Comparison of ENCODE assay signal across 28 mouse cellular contexts in the genomic region with DNA sequence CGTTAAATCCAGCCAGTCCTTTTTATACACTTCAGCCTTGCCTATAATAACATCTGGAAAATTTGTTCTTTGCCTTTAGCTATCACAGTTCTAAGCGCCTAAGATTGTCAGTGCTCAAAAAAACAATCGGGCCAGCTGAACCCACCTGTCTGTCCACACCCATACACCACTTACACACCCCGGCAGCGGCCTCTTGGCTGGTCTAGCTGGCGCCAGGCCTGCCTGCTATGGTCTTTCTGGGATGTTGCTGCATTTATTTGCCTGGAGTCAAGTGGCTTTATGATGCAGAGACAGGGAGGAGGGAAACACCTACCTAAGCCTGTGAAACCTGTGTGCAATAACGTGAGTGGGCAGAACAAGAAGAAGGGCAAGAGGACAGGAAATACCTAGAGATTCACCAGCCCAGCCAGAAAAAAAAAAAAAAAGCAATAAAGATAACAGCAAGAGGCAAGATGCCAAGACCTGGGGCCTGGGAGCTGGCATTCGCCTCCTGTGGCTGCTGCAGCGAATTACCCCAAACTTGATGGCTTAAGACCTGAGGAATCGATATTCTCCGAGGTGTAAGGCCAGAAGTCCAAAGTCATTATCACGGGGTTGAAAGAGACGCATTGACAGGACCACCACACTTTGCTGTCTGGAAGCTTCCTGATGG. TPM values are rescaled to one million over a fixed set of nuclear protein-coding genes. Genes with fewer than 3 reads are reported as not detected.
DNase-seq lines count a peak whose midpoint lies in the region; ATAC-seq and TF ChIP-seq lines count a peak whose summit lies in the region.
"Had no signal": no experiment of that assay in that cellular context is flagged by ENCODE, and none has a peak within 500 bp of the region (broad histone marks: within the 10 kb centered on the region; RNA-seq: fewer than 3 reads in every experiment).

No protein-coding gene starts in this region.

- H3K4me3 ChIP-seq in cerebellum, adult 2 months (replicated peaks; ENCODE audit: insufficient read depth, low read depth, low read length) = no peak overlapping the region
- H3K4me3 ChIP-seq in intestine, postnatal 0 days (ENCODE audit: low read depth, low read length) = no peak overlapping the region
- H3K4me3 ChIP-seq in hindbrain, embryonic 16.5 days (ENCODE audit: low read length) = no peak overlapping the region
- H3K4me3 ChIP-seq: heart, embryonic 10.5 days; hindbrain, embryonic 12.5 days; layer of hippocampus, adult 2 months; limb, embryonic 13.5 days; lung, embryonic 15.5 days; megakaryocyte, embryonic 14.5 days; midbrain, embryonic 13.5 days; stomach, embryonic 15.5 days had no signal

- ATAC-seq in intestine, postnatal 0 days = peak; percentile 79
- ATAC-seq in hindbrain, embryonic 16.5 days = no peak
- ATAC-seq: CD4-positive, CD25-positive, alpha-beta regulatory T cell, adult 4 months; forebrain, postnatal 0 days; midbrain, embryonic 13.5 days; Patski had no signal

- 50% methylated on average over 13 of the region's 13 CpGs for WGBS in cerebellum, adult 2 months
- 32% methylated on average over 13 of the region's 13 CpGs for WGBS in intestine, postnatal 0 days
- 83% methylated on average over 13 of the region's 13 CpGs for WGBS in hindbrain, embryonic 16.5 days

- no peaks in the 10 kb centered on the region for H3K36me3 ChIP-seq in intestine, postnatal 0 days (ENCODE audit: control insufficient read depth, insufficient read depth)
- no peaks in the 10 kb centered on the region for H3K36me3 ChIP-seq in hindbrain, embryonic 16.5 days (ENCODE audit: control insufficient read depth, insufficient read depth, low read length)
- H3K36me3 ChIP-seq: heart, embryonic 10.5 days; hindbrain, embryonic 12.5 days; limb, embryonic 13.5 days; lung, embryonic 15.5 days; midbrain, embryonic 13.5 days; stomach, embryonic 15.5 days had no signal

- peak; percentile 66 to 72 for DNase-seq in cerebellum, postnatal 10 days
- DNase-seq in cerebellum, adult 2 months = no peak
- DNase-seq in left cerebral cortex, postnatal 4 days = peak; percentile 34
- no peak for DNase-seq in left cerebral cortex, adult 11 months (ENCODE audit: low spot score)
- peak; percentile 41 for DNase-seq in adrenal gland, postnatal 25 days
- no peak for DNase-seq in urinary bladder, postnatal 25 days (ENCODE audit: low spot score)
- DNase-seq: cerebellum, adult 8-10 months; forebrain, postnatal 0 days; gastrocnemius, postnatal 25 days; kidney, adult 9 months; kidney, postnatal 14 days; layer of hippocampus, postnatal 36 days; lung, postnatal 36 days; right cerebral cortex, postnatal 14 days; thymus, postnatal 4 days had no signal

- peak overlapping the region; percentile 33; the same call in 1 of the 2 replicates for H3K4me2 ChIP-seq in intestine, postnatal 0 days (replicated peaks; ENCODE audit: low read depth)
- no peak overlapping the region for H3K4me2 ChIP-seq in hindbrain, embryonic 16.5 days (ENCODE audit: low read length)
- H3K4me2 ChIP-seq: hindbrain, embryonic 12.5 days; limb, embryonic 13.5 days; lung, embryonic 15.5 days; midbrain, embryonic 13.5 days; stomach, embryonic 15.5 days had no signal

- no peak overlapping the region for H3K9ac ChIP-seq in intestine, postnatal 0 days (ENCODE audit: low read depth, low read length)
- H3K9ac ChIP-seq in hindbrain, embryonic 16.5 days (ENCODE audit: low read depth, low read length) = no peak overlapping the region
- H3K9ac ChIP-seq: forebrain, postnatal 0 days; hindbrain, embryonic 12.5 days; limb, embryonic 13.5 days; liver, embryonic 14.5 days; lung, embryonic 15.5 days; midbrain, embryonic 13.5 days; stomach, embryonic 15.5 days had no signal

- intact Hi-C loops in left cerebral cortex, postnatal 4 days (cut with DNase I) = no loop called here

- TF ChIP-seq CTCF in cerebellum, adult 2 months (IDR thresholded peaks at IDR 0.05; ENCODE audit: borderline replicate concordance, insufficient read depth, low read depth, low read length) = no peak
- TF ChIP-seq CTCF in intestine, postnatal 0 days (IDR thresholded peaks at IDR 0.05; ENCODE audit: low read depth) = peak; percentile 50

- no peaks in the 10 kb centered on the region for H3K27me3 ChIP-seq in cerebellum, adult 2 months (ENCODE audit: control insufficient read depth, insufficient read depth, low read length)
- no peaks in the 10 kb centered on the region for H3K27me3 ChIP-seq in intestine, postnatal 0 days (replicated peaks; ENCODE audit: control insufficient read depth, insufficient read depth, low read length)
- H3K27me3 ChIP-seq in hindbrain, embryonic 16.5 days (replicated peaks; ENCODE audit: control insufficient read depth, insufficient read depth, low read length) = no peaks in the 10 kb centered on the region
- H3K27me3 ChIP-seq: hindbrain, embryonic 12.5 days; limb, embryonic 13.5 days; lung, embryonic 15.5 days; midbrain, embryonic 13.5 days; stomach, embryonic 15.5 days had no signal

- H3K27ac ChIP-seq in cerebellum, adult 2 months (ENCODE audit: insufficient read depth, low read length) = no peak overlapping the region
- H3K27ac ChIP-seq in intestine, postnatal 0 days (ENCODE audit: low read depth, low read length) = peak overlapping the region; percentile 69
- H3K27ac ChIP-seq in hindbrain, embryonic 16.5 days (ENCODE audit: low read depth, low read length) = no peak overlapping the region
- H3K27ac ChIP-seq: heart, embryonic 10.5 days; hindbrain, embryonic 12.5 days; layer of hippocampus, adult 2 months; limb, embryonic 13.5 days; liver, embryonic 14.5 days; lung, embryonic 15.5 days; midbrain, embryonic 13.5 days; stomach, embryonic 15.5 days had no signal

- no peak for TF ChIP-seq POLR2A in cerebellum, adult 2 months (IDR thresholded peaks at IDR 0.05; ENCODE audit: borderline replicate concordance, insufficient read depth, low read length)

- no peaks in the 10 kb centered on the region; the same call in 1 of the 2 replicates for H3K4me1 ChIP-seq in cerebellum, adult 2 months (ENCODE audit: control insufficient read depth, insufficient read depth, low read length)
- H3K4me1 ChIP-seq in intestine, postnatal 0 days (replicated peaks; ENCODE audit: control insufficient read depth, insufficient read depth, low read length) = peaks cover 5% of the 10 kb centered on the region; the same call in 1 of the 2 replicates
- no peaks in the 10 kb centered on the region for H3K4me1 ChIP-seq in hindbrain, embryonic 16.5 days (ENCODE audit: control insufficient read depth, insufficient read depth, low read depth, low read length)
- H3K4me1 ChIP-seq: heart, embryonic 10.5 days; hindbrain, embryonic 12.5 days; megakaryocyte, embryonic 14.5 days; midbrain, embryonic 13.5 days; stomach, embryonic 15.5 days had no signal

- H3K9me3 ChIP-seq in intestine, postnatal 0 days (ENCODE audit: control insufficient read depth) = no peaks in the 10 kb centered on the region
- H3K9me3 ChIP-seq in hindbrain, embryonic 16.5 days (ENCODE audit: control insufficient read depth, low read length) = no peaks in the 10 kb centered on the region
- H3K9me3 ChIP-seq: heart, embryonic 10.5 days; hindbrain, embryonic 12.5 days; limb, embryonic 13.5 days; lung, embryonic 15.5 days; midbrain, embryonic 13.5 days; stomach, embryonic 15.5 days had no signal

RNA-seq across cellular contexts. Expression of a gene that starts 45.9 kb away (rescaled TPM):
- polyA plus RNA-seq in cerebellum, adult 2 months (2012; rRNA removed) = 10.0 and 10.9 TPM in 2 replicates
- total RNA-seq in left cerebral cortex, postnatal 4 days (2021) = 10 to 100 TPM; 16.4 to 17.8 TPM
- total RNA-seq in adrenal gland, postnatal 25 days (2021) = 10.8 and 13.1 TPM in 2 replicates
- 4.2 and 4.4 TPM in 2 replicates for polyA plus RNA-seq in intestine, postnatal 0 days (2015; fragmentation: Nextera tagmentation; extraction: Ambion mirVana)
- polyA plus RNA-seq in hindbrain, embryonic 16.5 days (2015; fragmentation: Nextera tagmentation; extraction: Ambion mirVana) = 4.2 and 5.7 TPM in 2 replicates

Comparison
In these comparisons a context has a peak if more than half of its experiments do, and no peak if none do; other contexts are left out.
1. DNase-seq: peak in cerebellum, postnatal 10 days (2 of 2), left cerebral cortex, postnatal 4 days (single experiment) and adrenal gland, postnatal 25 days (single experiment); none in cerebellum, adult 2 months (0 of 2), left cerebral cortex, adult 11 months (single experiment) and urinary bladder, postnatal 25 days (single experiment).